Mouse (Mus musculus): ENCODE measurements around the gene Sgpp2.

The Sgpp2 gene

GRCm38 (mm10) chr1:78339941-78340340 is 29.8 kb downstream of the Sgpp2 start:
- no peak for DNase-seq

GRCm38 (mm10) chr1:78340584-78340983 is 30.4 kb downstream of the Sgpp2 start:
- DNase-seq = no peak

- no peak for DNase-seq
Measured at GRCm38 (mm10) chr1:78347317-78347806, 37.2 kb downstream of the Sgpp2 start.

GRCm38 (mm10) chr1:78349219-78349618 is 39.1 kb downstream of the Sgpp2 start:
- no peak for DNase-seq

- no peak for DNase-seq
Measured at GRCm38 (mm10) chr1:78353254-78353653, 43.1 kb downstream of the Sgpp2 start.

GRCm38 (mm10) chr1:78355123-78355522 is 45.0 kb downstream of the Sgpp2 start:
- DNase-seq = no peak

GRCm38 (mm10) chr1:78357415-78357814 is 47.3 kb downstream of the Sgpp2 start:
- DNase-seq = no peak

GRCm38 (mm10) chr1:78357868-78358267 is 47.7 kb downstream of the Sgpp2 start:
- no peak for DNase-seq

GRCm38 (mm10) chr1:78363965-78364889 is 54.1 kb downstream of the Sgpp2 start:
- no peak for DNase-seq

GRCm38 (mm10) chr1:78367806-78368205 is 57.7 kb downstream of the Sgpp2 start:
- no peak for DNase-seq

GRCm38 (mm10) chr1:78370121-78370520 is 60.0 kb downstream of the Sgpp2 start:
- no peak for DNase-seq

- no peak for DNase-seq
Measured at GRCm38 (mm10) chr1:78371569-78372236, 61.6 kb downstream of the Sgpp2 start.

GRCm38 (mm10) chr1:78372316-78372715 is 62.2 kb downstream of the Sgpp2 start:
- no peak for DNase-seq

- DNase-seq = no peak
Measured at GRCm38 (mm10) chr1:78373836-78374235, 63.7 kb downstream of the Sgpp2 start.

- no peak for DNase-seq
Measured at GRCm38 (mm10) chr1:78375058-78375457, 64.9 kb downstream of the Sgpp2 start.

- DNase-seq = no peak
Measured at GRCm38 (mm10) chr1:78380950-78381349, 70.8 kb downstream of the Sgpp2 start.

GRCm38 (mm10) chr1:78387854-78388253 is 77.7 kb downstream of the Sgpp2 start:
- DNase-seq = no peak

- DNase-seq = no peak
Measured at GRCm38 (mm10) chr1:78388848-78389247, 78.7 kb downstream of the Sgpp2 start.

- DNase-seq = no peak
Measured at GRCm38 (mm10) chr1:78395191-78395735, 85.1 kb downstream of the Sgpp2 start.

GRCm38 (mm10) chr1:78395737-78396136 is 85.6 kb downstream of the Sgpp2 start:
- no peak for DNase-seq

- no peak for DNase-seq
Measured at GRCm38 (mm10) chr1:78396320-78396913, 86.3 kb downstream of the Sgpp2 start.

GRCm38 (mm10) chr1:78399755-78400154 is 89.6 kb downstream of the Sgpp2 start:
- no peak for DNase-seq

GRCm38 (mm10) chr1:78401413-78401812 is 91.3 kb downstream of the Sgpp2 start:
- DNase-seq = no peak
